In genomic region chrX:68736902-68737301, GRCm38 (mm10) we compare ENCODE assay signal across 38 mouse cellular contexts. TPM values are rescaled to one million over a fixed set of nuclear protein-coding genes. Genes with fewer than 3 reads are reported as not detected.
"Had no signal": no experiment of that assay in that cellular context is flagged by ENCODE, and none has a peak within 500 bp of the region (broad histone marks: within the 10 kb centered on the region; RNA-seq: fewer than 3 reads in every experiment).

No protein-coding gene starts in this region.

- H3K9ac ChIP-seq: limb, embryonic 12.5 days; limb, embryonic 13.5 days; limb, embryonic 15.5 days; liver, embryonic 12.5 days; liver, embryonic 13.5 days; liver, embryonic 14.5 days; liver, embryonic 15.5 days; liver, postnatal 0 days; lung, embryonic 14.5 days; lung, embryonic 15.5 days; midbrain, embryonic 12.5 days; midbrain, embryonic 13.5 days; midbrain, embryonic 15.5 days; neural tube, embryonic 12.5 days had no signal

- H3K9me3 ChIP-seq: limb, embryonic 10.5 days; limb, embryonic 12.5 days; limb, embryonic 13.5 days; limb, embryonic 15.5 days; liver, embryonic 12.5 days; liver, embryonic 13.5 days; liver, embryonic 15.5 days; lung, embryonic 15.5 days; megakaryocyte, embryonic 14.5 days; midbrain, embryonic 10.5 days; midbrain, embryonic 12.5 days; midbrain, embryonic 13.5 days; midbrain, embryonic 15.5 days; neural tube, embryonic 12.5 days had no signal

- DNase-seq: left cerebral cortex, postnatal 4 days; liver; liver, embryonic 13.5 days; liver, postnatal 0 days; lung, adult 18-20 months; lung, adult 2 months; lung, embryonic 14.5 days; lung, postnatal 10 days; lung, postnatal 14 days; lung, postnatal 36 days; lung, postnatal 4 days; midbrain, embryonic 14.5 days had no signal

- H3K36me3 ChIP-seq: limb, embryonic 10.5 days; limb, embryonic 12.5 days; limb, embryonic 13.5 days; limb, embryonic 15.5 days; liver, embryonic 12.5 days; liver, embryonic 13.5 days; liver, embryonic 15.5 days; lung, embryonic 15.5 days; midbrain, embryonic 10.5 days; midbrain, embryonic 12.5 days; midbrain, embryonic 13.5 days; midbrain, embryonic 15.5 days; neural tube, embryonic 12.5 days had no signal

- H3K27ac ChIP-seq: limb, embryonic 10.5 days; limb, embryonic 12.5 days; limb, embryonic 13.5 days; limb, embryonic 15.5 days; liver, embryonic 12.5 days; liver, embryonic 13.5 days; liver, embryonic 14.5 days; liver, embryonic 15.5 days; lung, embryonic 15.5 days; macrophage; midbrain, embryonic 10.5 days; midbrain, embryonic 12.5 days; midbrain, embryonic 13.5 days; midbrain, embryonic 15.5 days; neural tube, embryonic 12.5 days had no signal

- H3K4me1 ChIP-seq: limb, embryonic 10.5 days; limb, embryonic 12.5 days; limb, embryonic 13.5 days; limb, embryonic 15.5 days; liver, embryonic 12.5 days; liver, embryonic 13.5 days; liver, embryonic 15.5 days; lung, embryonic 15.5 days; midbrain, embryonic 10.5 days; midbrain, embryonic 12.5 days; midbrain, embryonic 13.5 days; midbrain, embryonic 15.5 days; neural tube, embryonic 12.5 days had no signal

- H3K27me3 ChIP-seq: limb, embryonic 12.5 days; limb, embryonic 13.5 days; limb, embryonic 15.5 days; liver, embryonic 12.5 days; liver, embryonic 13.5 days; liver, embryonic 15.5 days; lung, embryonic 15.5 days; megakaryocyte, embryonic 14.5 days; midbrain, embryonic 12.5 days; midbrain, embryonic 13.5 days; midbrain, embryonic 15.5 days; neural tube, embryonic 12.5 days had no signal

- H3K4me3 ChIP-seq: limb, embryonic 10.5 days; limb, embryonic 12.5 days; limb, embryonic 13.5 days; limb, embryonic 15.5 days; liver, embryonic 12.5 days; liver, embryonic 13.5 days; liver, embryonic 15.5 days; lung, embryonic 15.5 days; megakaryocyte, embryonic 14.5 days; midbrain, embryonic 10.5 days; midbrain, embryonic 12.5 days; midbrain, embryonic 13.5 days; midbrain, embryonic 15.5 days; myocyte; neural tube, embryonic 12.5 days had no signal

RNA-seq across cellular contexts. Expression of gene Fmr1nb, which starts 24.7 kb away (rescaled TPM):
- total RNA-seq: left cerebral cortex, postnatal 14 days; left cerebral cortex, postnatal 25 days; left cerebral cortex, postnatal 4 days; liver, adult 2 months; megakaryocyte-erythroid progenitor cell, adult 5-6 weeks; midbrain, postnatal 0 days; monocyte, adult 5-6 weeks had no signal
- polyA plus RNA-seq: limb, embryonic 10.5 days; limb, embryonic 11.5 days; limb, embryonic 12.5 days; limb, embryonic 13.5 days; liver, adult 2 months; liver, postnatal 0 days; lung, adult 2 months; lung, embryonic 14.5 days; lung, postnatal 0 days; midbrain, embryonic 14.5 days; midbrain, embryonic 15.5 days; midbrain, embryonic 16.5 days; midbrain, postnatal 0 days; myocyte; neural tube, embryonic 11.5 days; neural tube, embryonic 12.5 days had no signal
